Mouse (Mus musculus) MEL (cell line): ENCODE measurements around the gene Mtcl1.

Experiments
- CHD2 ChIP-seq: IDR thresholded peaks from 2 replicates; pipeline ENCODE4 v1.6.1; 2011; ENCODE audit warnings: low read length, improper control_type of control experiment
- CTCF ChIP-seq, 3 experiments: IDR thresholded peaks in 2 of 3; conservative IDR thresholded peaks in 1 of 3; 2 replicates each; pipeline ENCODE4 v1.5.1; 2011 to 2012; ENCODE audit warnings: low read length in 3 of 3, low read depth in 2 of 3, mild to moderate bottlenecking in 2 of 3, improper control_type of control experiment in 1 of 3, inconsistent platforms in 1 of 3, mixed read lengths in 1 of 3, moderate library complexity in 1 of 3; ENCODE audit not compliant: control insufficient read depth in 1 of 3, insufficient read depth in 1 of 3, poor library complexity in 1 of 3, severe bottlenecking in 1 of 3
- GATA1 ChIP-seq: IDR thresholded peaks from 2 replicates; pipeline ENCODE4 v1.6.1; 2011; ENCODE audit warnings: low read depth, low read length, improper control_type of control experiment
- HCFC1 ChIP-seq: IDR thresholded peaks from 2 replicates; pipeline ENCODE4 v1.6.1; 2012; ENCODE audit warnings: low read depth, mild to moderate bottlenecking, inconsistent platforms, low read length, improper control_type of control experiment, moderate library complexity
- MYC ChIP-seq: IDR thresholded peaks from 2 replicates; pipeline ENCODE4 v1.6.1; 2011; ENCODE audit warnings: low read depth, mild to moderate bottlenecking, low read length, improper control_type of control experiment, moderate library complexity
- POLR2A ChIP-seq, 2 experiments: IDR thresholded peaks; 2 replicates each; pipeline ENCODE4 v1.6.1; 2011 to 2012; ENCODE audit warnings: low read length in 2 of 2, mild to moderate bottlenecking in 2 of 2, control low read depth in 1 of 2, improper control_type of control experiment in 1 of 2, low read depth in 1 of 2, moderate library complexity in 1 of 2; ENCODE audit not compliant: control insufficient read depth in 1 of 2, insufficient read depth in 1 of 2, poor library complexity in 1 of 2
- POLR2AphosphoS5 ChIP-seq: IDR thresholded peaks from 2 replicates; pipeline ENCODE4 v1.6.1; 2012; ENCODE audit warnings: low read depth, borderline replicate concordance, mild to moderate bottlenecking, inconsistent platforms, low read length, moderate library complexity, mixed read lengths
- RAD21 ChIP-seq: IDR thresholded peaks from 2 replicates; pipeline ENCODE4 v1.6.1; 2011; ENCODE audit warnings: mild to moderate bottlenecking, low read depth, low read length, improper control_type of control experiment
- SIN3A ChIP-seq: IDR thresholded peaks from 2 replicates; pipeline ENCODE4 v1.6.1; 2012; ENCODE audit warnings: low read length, improper control_type of control experiment, inconsistent platforms
- SMC3 ChIP-seq: IDR thresholded peaks from 2 replicates; pipeline ENCODE4 v1.6.1; 2011; ENCODE audit warnings: low read depth, low read length, improper control_type of control experiment
- TBP ChIP-seq: IDR thresholded peaks from 2 replicates; pipeline ENCODE4 v1.8.0; 2011; ENCODE audit warnings: low read depth, low read length, improper control_type of control experiment
- TCF12 ChIP-seq: IDR thresholded peaks from 2 replicates; pipeline ENCODE4 v1.6.1; 2014; ENCODE audit warnings: low read depth, mild to moderate bottlenecking, inconsistent platforms, low read length, improper control_type of control experiment, moderate library complexity
- USF1 ChIP-seq: IDR thresholded peaks from 2 replicates; pipeline ENCODE4 v1.6.1; 2014; ENCODE audit warnings: low read depth, mild to moderate bottlenecking, inconsistent platforms, low read length, improper control_type of control experiment, moderate library complexity
- ZNF384 ChIP-seq: IDR thresholded peaks from 2 replicates; pipeline ENCODE4 v1.6.1; 2012; ENCODE audit warnings: low read depth, mild to moderate bottlenecking, inconsistent platforms, low read length, improper control_type of control experiment

DNA sequence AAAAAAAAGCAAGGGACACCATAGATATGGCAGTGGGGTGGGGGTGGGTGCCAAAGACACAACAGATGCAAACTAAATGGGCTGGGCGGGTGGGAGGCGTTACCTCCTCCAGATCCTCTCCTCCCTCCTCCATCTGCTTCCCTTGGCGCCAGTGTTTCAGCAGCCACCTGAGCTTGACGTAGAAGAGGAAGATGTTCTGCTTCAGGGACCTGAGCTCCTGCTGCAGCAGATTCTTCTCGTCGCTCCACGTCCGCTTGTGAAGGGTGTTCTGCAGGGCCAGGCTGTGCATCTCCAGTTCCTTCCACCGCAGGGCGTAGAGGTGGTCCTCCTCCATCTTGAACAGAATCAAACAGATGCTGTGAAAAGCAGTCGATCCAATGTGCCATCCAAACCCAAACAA is 81.4 kb downstream of the Mtcl1 start:
- TF ChIP-seq POLR2A (IDR thresholded peaks at IDR 0.05; ENCODE audit: control insufficient read depth in 1 of 2, insufficient read depth in 1 of 2, low read depth in 1 of 2, low read length in 2 of 2, poor library complexity in 1 of 2) (no peak), MYC (no peak), SMC3 (no peak), CTCF (IDR thresholded peaks at IDR 0.05 in 2 of 3, conservative IDR thresholded peaks at IDR 0.05 in 1 of 3; ENCODE audit: control insufficient read depth in 1 of 3, insufficient read depth in 1 of 3, low read depth in 2 of 3, low read length in 3 of 3, poor library complexity in 1 of 3, severe bottlenecking in 1 of 3) (no peak), USF1 (no peak), ZNF384 (no peak), TBP (no peak), POLR2AphosphoS5 (no peak), CHD2 (no peak), HCFC1 (no peak), RAD21 (no peak), GATA1 (no peak), SIN3A (no peak), TCF12 (no peak)
